Mouse (Mus musculus) forebrain, embryonic 11.5 days (tissue): ENCODE results near the gene Sbf2. TPM values are rescaled to one million over a fixed set of nuclear protein-coding genes. Genes with fewer than 3 reads are reported as not detected.

Experiments
- ATAC-seq: fragments of 200-750 bp; cut with Nextera tagmentation; replicated peaks from 2 replicates; pipeline ENCODE4 v1.8.0; 2017; ENCODE audit warnings: moderate TSS enrichment; ENCODE audit not compliant: low FRiP score
- DNase-seq: peaks from one replicate; pipeline ENCODE4 v3.0.0-alpha.2; 2017; ENCODE audit warnings: low spot score
- H3K27ac ChIP-seq: fragments of 300-500 bp; sonication (generic); 2 replicates; pipeline ENCODE4 v1.5.1; 2014; ENCODE audit warnings: low read depth, low read length
- H3K27me3 ChIP-seq: fragments of 300-500 bp; sonication (generic); 2 replicates; pipeline ENCODE4 v1.6.1; 2014; ENCODE audit warnings: mild to moderate bottlenecking, low read length, mixed read lengths; ENCODE audit not compliant: control insufficient read depth, insufficient read depth
- H3K36me3 ChIP-seq: fragments of 300-500 bp; sonication (generic); 2 replicates; pipeline ENCODE4 v1.6.1; 2014; ENCODE audit warnings: mild to moderate bottlenecking, low read length, moderate library complexity, mixed read lengths; ENCODE audit not compliant: control insufficient read depth, insufficient read depth
- H3K4me1 ChIP-seq: fragments of 300-500 bp; sonication (generic); replicated peaks from 2 replicates; pipeline ENCODE4 v1.6.1; 2014; ENCODE audit warnings: low read length, mixed read lengths; ENCODE audit not compliant: control insufficient read depth, insufficient read depth
- H3K4me2 ChIP-seq: fragments of 300-500 bp; sonication (generic); 2 replicates; pipeline ENCODE4 v1.6.1; 2014; ENCODE audit warnings: low read depth, mild to moderate bottlenecking, low read length, moderate library complexity, mixed read lengths; ENCODE audit not compliant: severe bottlenecking
- H3K4me3 ChIP-seq: fragments of 300-500 bp; sonication (generic); 2 replicates; pipeline ENCODE4 v1.5.1; 2014; ENCODE audit warnings: low read depth, low read length
- H3K9ac ChIP-seq: fragments of 300-500 bp; sonication (generic); 2 replicates; pipeline ENCODE4 v1.6.1; 2014; ENCODE audit warnings: low read length
- H3K9me3 ChIP-seq: fragments of 300-500 bp; sonication (generic); 2 replicates; pipeline ENCODE4 v1.6.1; 2016; ENCODE audit warnings: low read length, mixed read lengths; ENCODE audit not compliant: control insufficient read depth
- whole genome bisulfite sequencing: fragments of 180-500 bp; shearing (Covaris S2); extraction: QIAGEN DNeasy Blood & Tissue Kit; methylation state at CpG from one replicate; pipeline ENCODE4 v1.1.7; 2014; 5-methylcytosine and 5-hydroxymethylcytosine counted together
- polyA plus RNA-seq: library from polyadenylated mRNA; unstranded; fragments of >200 nt; fragmentation: Nextera tagmentation; extraction: Ambion mirVana; gene quantifications from 2 replicates; pipeline ENCODE4 v1.2.1, GENCODE M21; 2014

Gene Sbf2
- polyA plus RNA-seq, 1 experiment from 2014 or later: 45.1 TPM

GRCm38 (mm10) chr7:110379335-110379914 is 235.3 kb downstream of the Sbf2 start:
- ATAC-seq (no peak), DNase-seq (no peak)
- H3K36me3 ChIP-seq: no peaks in the 10 kb centered on the region
- no peaks in the 10 kb centered on the region for H3K4me1 ChIP-seq
- H3K9me3 ChIP-seq: no peaks in the 10 kb centered on the region
- no peak overlapping the region for H3K9ac ChIP-seq
- no peak overlapping the region for H3K4me2 ChIP-seq
- no peak overlapping the region for H3K4me3 ChIP-seq
- no peaks in the 10 kb centered on the region for H3K27me3 ChIP-seq
- H3K27ac ChIP-seq: no peak overlapping the region
- 87% methylated on average over 10 of the region's 10 CpGs for WGBS

GRCm38 (mm10) chr7:110372529-110372928 is 242.2 kb downstream of the Sbf2 start:
- DNase-seq: no peak
- H3K4me1 ChIP-seq: no peaks in the 10 kb centered on the region
- no peaks in the 10 kb centered on the region for H3K36me3 ChIP-seq
- H3K9me3 ChIP-seq: no peaks in the 10 kb centered on the region
- ATAC-seq: no peak
- H3K4me3 ChIP-seq: no peak overlapping the region
- H3K27ac ChIP-seq: no peak overlapping the region
- no peak overlapping the region for H3K4me2 ChIP-seq
- 90% methylated on average over 4 of the region's 4 CpGs for WGBS
- H3K27me3 ChIP-seq: no peaks in the 10 kb centered on the region
- H3K9ac ChIP-seq: no peak overlapping the region

- Histone ChIP-seq H3K27ac (no peak overlapping the region), H3K4me3 (no peak overlapping the region), H3K36me3 (peaks cover under 1% of the 10 kb centered on the region; the same call in 1 of the 2 replicates), H3K27me3 (no peaks in the 10 kb centered on the region), H3K4me2 (no peak overlapping the region), H3K9ac (no peak overlapping the region), H3K4me1 (no peaks in the 10 kb centered on the region), H3K9me3 (no peaks in the 10 kb centered on the region)
- DNase-seq: no peak
- WGBS: 92% methylated on average over 11 of the region's 11 CpGs
- ATAC-seq: no peak
These were observed 252.7 kb downstream of the Sbf2 start for GRCm38 (mm10) chr7:110362005-110362404.

- 85% methylated on average over 1 of the region's 1 CpGs for WGBS
- no peak for DNase-seq
- no peaks in the 10 kb centered on the region for H3K36me3 ChIP-seq
These were observed 253.2 kb downstream of the Sbf2 start for GRCm38 (mm10) chr7:110361516-110361915.

GRCm38 (mm10) chr7:110359391-110359790 is 255.3 kb downstream of the Sbf2 start:
- no peak overlapping the region for H3K4me2 ChIP-seq

More at GRCm38 (mm10) chr7:110361516-110361915, 253.2 kb downstream of the Sbf2 start:
- no peak overlapping the region for H3K9ac ChIP-seq
- no peaks in the 10 kb centered on the region for H3K9me3 ChIP-seq
- H3K4me3 ChIP-seq: no peak overlapping the region
- no peak overlapping the region for H3K27ac ChIP-seq
- H3K4me1 ChIP-seq: no peaks in the 10 kb centered on the region
- H3K4me2 ChIP-seq: no peak overlapping the region
- no peaks in the 10 kb centered on the region for H3K27me3 ChIP-seq
- ATAC-seq: no peak

GRCm38 (mm10) chr7:110353971-110354370 is 260.8 kb downstream of the Sbf2 start:
- no peaks in the 10 kb centered on the region for H3K27me3 ChIP-seq
- DNase-seq (no peak), ATAC-seq (no peak)
- no peak overlapping the region for H3K9ac ChIP-seq
- 83% methylated on average over 2 of the region's 2 CpGs for WGBS
- H3K4me3 ChIP-seq: no peak overlapping the region
- no peaks in the 10 kb centered on the region for H3K9me3 ChIP-seq
- H3K27ac ChIP-seq: no peak overlapping the region
- H3K36me3 ChIP-seq: no peaks in the 10 kb centered on the region
- H3K4me1 ChIP-seq: no peaks in the 10 kb centered on the region
- no peak overlapping the region for H3K4me2 ChIP-seq

More at GRCm38 (mm10) chr7:110359391-110359790, 255.3 kb downstream of the Sbf2 start:
- H3K36me3 ChIP-seq: no peaks in the 10 kb centered on the region
- DNase-seq (no peak), ATAC-seq (no peak)
- 97% methylated on average over 2 of the region's 2 CpGs for WGBS
- no peaks in the 10 kb centered on the region for H3K9me3 ChIP-seq
- no peak overlapping the region for H3K9ac ChIP-seq
- no peak overlapping the region for H3K27ac ChIP-seq
- H3K4me1 ChIP-seq: no peaks in the 10 kb centered on the region
- no peaks in the 10 kb centered on the region for H3K27me3 ChIP-seq
- no peak overlapping the region for H3K4me3 ChIP-seq

GRCm38 (mm10) chr7:110347250-110347649 is 267.5 kb downstream of the Sbf2 start:
- no peak overlapping the region for H3K27ac ChIP-seq
- ATAC-seq: no peak
- H3K27me3 ChIP-seq: no peaks in the 10 kb centered on the region
- H3K36me3 ChIP-seq: no peaks in the 10 kb centered on the region; the same call in 1 of the 2 replicates
- H3K4me1 ChIP-seq: no peaks in the 10 kb centered on the region
- H3K9ac ChIP-seq: no peak overlapping the region
- WGBS: 91% methylated on average over 1 of the region's 1 CpGs
- no peaks in the 10 kb centered on the region for H3K9me3 ChIP-seq
- DNase-seq: no peak
- H3K4me2 ChIP-seq: no peak overlapping the region
- H3K4me3 ChIP-seq: no peak overlapping the region

GRCm38 (mm10) chr7:110337601-110338000 is 277.1 kb downstream of the Sbf2 start:
- Histone ChIP-seq H3K4me1 (no peaks in the 10 kb centered on the region), H3K9me3 (no peaks in the 10 kb centered on the region), H3K27me3 (no peaks in the 10 kb centered on the region), H3K9ac (no peak overlapping the region), H3K4me2 (no peak overlapping the region), H3K36me3 (no peaks in the 10 kb centered on the region; the same call in 1 of the 2 replicates), H3K4me3 (no peak overlapping the region), H3K27ac (no peak overlapping the region)
- DNase-seq (no peak), ATAC-seq (no peak)
- WGBS: 85% methylated on average over 4 of the region's 4 CpGs
